Mouse (Mus musculus): ENCODE results near the gene Spg11.
A peak's percentile ranks its signal among the peaks of the same experiment; 100 is the strongest.

DNA sequence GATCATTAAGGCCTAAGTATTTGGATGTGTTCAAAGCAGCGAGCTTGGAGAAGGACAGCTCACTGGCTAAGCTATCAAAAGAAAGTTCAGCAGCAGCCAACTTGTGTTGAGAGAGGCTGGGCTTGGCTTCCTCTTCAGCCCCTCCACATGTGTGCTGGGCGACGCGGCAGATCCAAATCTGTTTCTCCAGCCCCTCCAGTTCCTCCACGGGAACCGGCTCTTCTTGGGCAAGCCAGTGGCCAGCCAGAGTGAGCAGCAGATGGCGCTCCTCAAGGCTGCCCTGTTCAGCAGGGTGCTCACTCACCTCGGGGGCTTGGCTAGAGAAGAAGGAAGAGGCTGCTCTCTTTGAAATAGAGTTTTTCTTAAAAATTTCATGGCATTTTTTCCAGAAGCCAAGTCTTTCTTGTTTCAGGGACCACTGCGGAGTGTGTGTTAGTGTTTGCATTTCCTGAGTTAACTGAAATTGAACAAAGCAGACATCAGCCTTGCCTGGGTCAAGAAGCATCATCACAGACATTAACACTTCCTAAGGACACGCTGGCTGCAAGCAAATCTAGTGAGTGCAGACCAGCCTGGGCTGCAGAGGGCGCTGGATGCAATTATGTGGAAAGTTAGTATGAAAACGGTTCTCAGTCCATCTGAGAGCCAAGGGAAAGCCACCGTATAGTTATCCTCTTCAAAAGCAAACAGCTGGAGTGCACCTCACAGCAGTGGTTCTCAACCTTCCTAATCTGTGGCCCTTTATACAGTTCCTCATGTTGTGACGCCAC is 52.8 kb downstream of the Spg11 start:
- no peak for TF ChIP-seq POLR2A (IDR thresholded peaks at IDR 0.05; ENCODE audit: extremely low read depth, insufficient read depth, low read length)
- peak; percentile 36 for TF ChIP-seq CTCF (IDR thresholded peaks at IDR 0.05; ENCODE audit: extremely low read depth, insufficient read depth, low read length)

Measured in cortical plate, adult 2 months (tissue).